Mouse (Mus musculus): Measurements from ENCODE around the gene Med24. TPM values are rescaled to one million over a fixed set of nuclear protein-coding genes. Genes with fewer than 3 reads are reported as not detected.

Med24 gene
- polyA plus RNA-seq, 1 experiment: 32.8 TPM

Other genes with a start within 250 kb of the Med24 start
- 8.6 and 10.1 TPM in 2 replicates for gene Ikzf3, start 183.4 kb downstream of the Med24 start, polyA plus RNA-seq (2012; rRNA removed)
- 1.4 and 2.5 TPM in 2 replicates for gene Zpbp2, start 178.3 kb downstream of the Med24 start, polyA plus RNA-seq (2012; rRNA removed)
- 57.6 and 63.7 TPM in 2 replicates for gene Ormdl3, start 142.1 kb downstream of the Med24 start, polyA plus RNA-seq (2012; rRNA removed)
- gene Lrrc3c, start 131.1 kb downstream of the Med24 start, polyA plus RNA-seq (2012; rRNA removed): not detected in 2 replicates
- gene Gm12355, start 103.8 kb downstream of the Med24 start, polyA plus RNA-seq (2012; rRNA removed): 0.47 and 0.52 TPM in 2 replicates
- gene Gsdma3, start 103.1 kb downstream of the Med24 start, polyA plus RNA-seq (2012; rRNA removed): not detected in 2 replicates
- not detected in 2 replicates for gene Gsdma2, start 82.7 kb downstream of the Med24 start, polyA plus RNA-seq (2012; rRNA removed)
- gene Gsdma, start 65.1 kb downstream of the Med24 start, polyA plus RNA-seq (2012; rRNA removed): 0.72 and 0.87 TPM in 2 replicates
- gene Psmd3, start 46.9 kb downstream of the Med24 start, polyA plus RNA-seq (2012; rRNA removed): 108 and 115 TPM in 2 replicates
- gene Csf3, start 28.2 kb downstream of the Med24 start, polyA plus RNA-seq (2012; rRNA removed): 0.38 and 0.73 TPM in 2 replicates
- gene Thra, start 11.2 kb upstream of the Med24 start, polyA plus RNA-seq (2012; rRNA removed): 62.2 and 88.1 TPM in 2 replicates
- 119 and 219 TPM in 2 replicates for gene Nr1d1, start 45.9 kb upstream of the Med24 start, polyA plus RNA-seq (2012; rRNA removed)
- gene Msl1, start 66.1 kb upstream of the Med24 start, polyA plus RNA-seq (2012; rRNA removed): 57.0 and 58.7 TPM in 2 replicates
- gene Casc3, start 75.5 kb upstream of the Med24 start, polyA plus RNA-seq (2012; rRNA removed): 24.7 and 29.5 TPM in 2 replicates
- 56.6 and 66.4 TPM in 2 replicates for gene Rapgefl1, start 107.3 kb upstream of the Med24 start, polyA plus RNA-seq (2012; rRNA removed)
- gene Wipf2, start 134.2 kb upstream of the Med24 start, polyA plus RNA-seq (2012; rRNA removed): 19.2 and 26.0 TPM in 2 replicates
- 2.7 and 3.8 TPM in 2 replicates for gene Cdc6, start 178.4 kb upstream of the Med24 start, polyA plus RNA-seq (2012; rRNA removed)
- 8.5 and 13.7 TPM in 2 replicates for gene Rara, start 198.4 kb upstream of the Med24 start, polyA plus RNA-seq (2012; rRNA removed)